Mouse (Mus musculus) heart, adult 2 months (tissue): ENCODE data around the gene Arsk.

Source experiments
- CTCF ChIP-seq: fragments of 200-600 bp; IDR thresholded peaks from 2 replicates; pipeline ENCODE4 v1.8.1; 2022; ENCODE audit warnings: antibody characterized with exemption, mild to moderate bottlenecking, moderate library complexity
- EP300 ChIP-seq: fragments of 200-500 bp; IDR thresholded peaks from 2 replicates; pipeline ENCODE4 v1.6.1; 2011; ENCODE audit warnings: low read depth, low read length, control low read depth; ENCODE audit not compliant: insufficient read depth
- POLR2A ChIP-seq: fragments of 200-500 bp; IDR thresholded peaks from 2 replicates; pipeline ENCODE4 v1.6.1; 2011; ENCODE audit warnings: mild to moderate bottlenecking, low read depth, low read length, control low read depth; ENCODE audit not compliant: insufficient read depth

- TF ChIP-seq CTCF (no peak), EP300 (no peak), POLR2A (no peak)
Observed at GRCm38 (mm10) chr13:76109069-76109824, 10.8 kb upstream of the Arsk start.
